Mouse (Mus musculus) liver, embryonic 11.5 days (tissue): Measurements from ENCODE around the gene Morn1. TPM values are rescaled to one million over a fixed set of nuclear protein-coding genes. Genes with fewer than 3 reads are reported as not detected.

Experiments used
- ATAC-seq: fragments of 200-750 bp; cut with Nextera tagmentation; replicated peaks from 2 replicates; pipeline ENCODE4 v1.8.0; 2017; ENCODE audit warnings: moderate number of reproducible peaks, mild to moderate bottlenecking, moderate TSS enrichment, moderate library complexity; ENCODE audit not compliant: low FRiP score
- DNase-seq: peaks from one replicate; pipeline ENCODE4 v3.0.0-alpha.2; 2017; ENCODE audit warnings: low spot score
- H3K27ac ChIP-seq: fragments of 300-500 bp; sonication (generic); 2 replicates; pipeline ENCODE4 v1.5.1; 2014; ENCODE audit warnings: mild to moderate bottlenecking, low read depth, low read length, control low read depth
- H3K27me3 ChIP-seq: fragments of 300-500 bp; sonication (generic); replicated peaks from 2 replicates; pipeline ENCODE4 v1.6.1; 2014; ENCODE audit warnings: low read length, mixed read lengths; ENCODE audit not compliant: control insufficient read depth, insufficient read depth
- H3K36me3 ChIP-seq: fragments of 300-500 bp; sonication (generic); 2 replicates; pipeline ENCODE4 v1.6.1; 2014; ENCODE audit warnings: mild to moderate bottlenecking, low read length, moderate library complexity, mixed read lengths; ENCODE audit not compliant: control insufficient read depth, insufficient read depth
- H3K4me1 ChIP-seq: fragments of 300-500 bp; sonication (generic); replicated peaks from 2 replicates; pipeline ENCODE4 v1.6.1; 2014; ENCODE audit warnings: low read length, mixed read lengths; ENCODE audit not compliant: control insufficient read depth, insufficient read depth
- H3K4me2 ChIP-seq: fragments of 300-500 bp; sonication (generic); 2 replicates; pipeline ENCODE4 v1.6.1; 2014; ENCODE audit warnings: mild to moderate bottlenecking, control low read depth, moderate library complexity
- H3K4me3 ChIP-seq: fragments of 300-500 bp; sonication (generic); 2 replicates; pipeline ENCODE4 v1.5.1; 2014; ENCODE audit warnings: low read depth, low read length, control low read depth
- H3K9ac ChIP-seq: fragments of 300-500 bp; sonication (generic); 2 replicates; pipeline ENCODE4 v1.6.1; 2014; ENCODE audit warnings: low read depth, low read length, control low read depth
- H3K9me3 ChIP-seq: fragments of 300-500 bp; sonication (generic); 2 replicates; pipeline ENCODE4 v1.6.1; 2016; ENCODE audit warnings: low read length, inconsistent platforms, mixed read lengths; ENCODE audit not compliant: control insufficient read depth
- WGBS: fragments of 180-500 bp; shearing (Covaris S2); extraction: QIAGEN DNeasy Blood & Tissue Kit; methylation state at CpG from one replicate; pipeline ENCODE4 v1.1.7; 2014; 5-methylcytosine and 5-hydroxymethylcytosine counted together
- polyA plus RNA-seq: library from polyadenylated mRNA; unstranded; fragments of >200 nt; fragmentation: Nextera tagmentation; extraction: Ambion mirVana; gene quantifications from 2 replicates; pipeline ENCODE4 v1.2.1, GENCODE M21; 2014

The Morn1 gene
- polyA plus RNA-seq, 1 experiment from 2014 or later = 3.5 TPM

GRCm38 (mm10) chr4:155158543-155158917, 72.2 kb downstream of the Morn1 start:
- WGBS = 73% methylated on average over 8 of the region's 8 CpGs
- peaks cover 24% of the 10 kb centered on the region; the same call in 1 of the 2 replicates for H3K36me3 ChIP-seq
- peaks cover 31% of the 10 kb centered on the region for H3K4me1 ChIP-seq
- no peak overlapping the region for H3K4me2 ChIP-seq
- DNase-seq = no peak
- H3K9ac ChIP-seq = no peak overlapping the region
- H3K9me3 ChIP-seq = no peaks in the 10 kb centered on the region
- no peak for ATAC-seq
- H3K4me3 ChIP-seq = no peak overlapping the region
- H3K27ac ChIP-seq = no peak overlapping the region
- no peaks in the 10 kb centered on the region for H3K27me3 ChIP-seq

- peak; percentile 18; the same call in 1 of the 2 replicates for ATAC-seq
- Histone ChIP-seq H3K9me3 (no peaks in the 10 kb centered on the region), H3K9ac (no peak overlapping the region), H3K27me3 (no peaks in the 10 kb centered on the region), H3K4me2 (peak overlapping the region; percentile 29; the same call in 1 of the 2 replicates), H3K36me3 (peaks cover 12% of the 10 kb centered on the region; the same call in 1 of the 2 replicates), H3K27ac (peak overlapping the region; percentile 82), H3K4me3 (no peak overlapping the region), H3K4me1 (peaks cover 41% of the 10 kb centered on the region)
- WGBS = 38% methylated on average over 7 of the region's 7 CpGs
- no peak for DNase-seq
Measured at GRCm38 (mm10) chr4:155162433-155163319, 76.3 kb downstream of the Morn1 start.

- WGBS = 36% methylated on average over 4 of the region's 4 CpGs
- no peak overlapping the region for H3K4me3 ChIP-seq
- H3K9ac ChIP-seq = no peak overlapping the region
- H3K4me1 ChIP-seq = peaks cover 41% of the 10 kb centered on the region
- peak overlapping the region; percentile 82 for H3K27ac ChIP-seq
- peak; percentile 27; the same call in 1 of the 2 replicates for ATAC-seq
- H3K36me3 ChIP-seq = peaks cover 9% of the 10 kb centered on the region; the same call in 1 of the 2 replicates
- H3K9me3 ChIP-seq = no peaks in the 10 kb centered on the region
- no peak for DNase-seq
- H3K4me2 ChIP-seq = peak overlapping the region; percentile 29; the same call in 1 of the 2 replicates
- H3K27me3 ChIP-seq = no peaks in the 10 kb centered on the region
Measured at GRCm38 (mm10) chr4:155163320-155163651, 76.9 kb downstream of the Morn1 start.

- no peak overlapping the region for H3K4me3 ChIP-seq
- WGBS = 73% methylated on average over 8 of the region's 8 CpGs
- ATAC-seq (no peak; the same call in 1 of the 2 replicates), DNase-seq (no peak)
- peak overlapping the region; percentile 49 for H3K27ac ChIP-seq
- no peak overlapping the region for H3K4me2 ChIP-seq
- H3K27me3 ChIP-seq = no peaks in the 10 kb centered on the region
- no peak overlapping the region for H3K9ac ChIP-seq
- H3K4me1 ChIP-seq = peaks cover 41% of the 10 kb centered on the region
- H3K9me3 ChIP-seq = no peaks in the 10 kb centered on the region
- H3K36me3 ChIP-seq = peaks cover 9% of the 10 kb centered on the region; the same call in 1 of the 2 replicates
Measured at GRCm38 (mm10) chr4:155163685-155164084, 77.3 kb downstream of the Morn1 start.

- Histone ChIP-seq H3K9me3 (no peaks in the 10 kb centered on the region), H3K36me3 (peaks cover 2% of the 10 kb centered on the region; the same call in 1 of the 2 replicates), H3K27me3 (no peaks in the 10 kb centered on the region), H3K4me1 (peaks cover 44% of the 10 kb centered on the region), H3K9ac (no peak overlapping the region), H3K27ac (no peak overlapping the region; the same call in 1 of the 2 replicates), H3K4me2 (no peak overlapping the region), H3K4me3 (no peak overlapping the region)
- ATAC-seq (no peak; the same call in 1 of the 2 replicates), DNase-seq (no peak)
- WGBS = 83% methylated on average over 6 of the region's 6 CpGs
Measured at GRCm38 (mm10) chr4:155164550-155164949, 78.2 kb downstream of the Morn1 start.

GRCm38 (mm10) chr4:155165861-155166260, 79.5 kb downstream of the Morn1 start:
- H3K27me3 ChIP-seq = no peaks in the 10 kb centered on the region
- no peak overlapping the region for H3K4me3 ChIP-seq
- no peaks in the 10 kb centered on the region for H3K36me3 ChIP-seq
- no peak for DNase-seq
- H3K4me2 ChIP-seq = no peak overlapping the region
- ATAC-seq = no peak
- H3K9ac ChIP-seq = no peak overlapping the region
- H3K9me3 ChIP-seq = no peaks in the 10 kb centered on the region
- H3K27ac ChIP-seq = no peak overlapping the region
- H3K4me1 ChIP-seq = peaks cover 44% of the 10 kb centered on the region

- 89% methylated on average over 8 of the region's 8 CpGs for whole genome bisulfite sequencing
- Histone ChIP-seq H3K9ac (no peak overlapping the region), H3K4me2 (no peak overlapping the region), H3K27ac (no peak overlapping the region), H3K4me3 (no peak overlapping the region), H3K4me1 (peaks cover 32% of the 10 kb centered on the region), H3K9me3 (no peaks in the 10 kb centered on the region), H3K36me3 (no peaks in the 10 kb centered on the region), H3K27me3 (no peaks in the 10 kb centered on the region)
- DNase-seq = no peak
- no peak for ATAC-seq
Measured at GRCm38 (mm10) chr4:155168835-155169252, 82.5 kb downstream of the Morn1 start.

- no peaks in the 10 kb centered on the region for H3K9me3 ChIP-seq
- H3K4me2 ChIP-seq = no peak overlapping the region
- no peaks in the 10 kb centered on the region for H3K36me3 ChIP-seq
- H3K27me3 ChIP-seq = no peaks in the 10 kb centered on the region
- ATAC-seq (no peak), DNase-seq (no peak)
- no peak overlapping the region for H3K27ac ChIP-seq
- 77% methylated on average over 8 of the region's 8 CpGs for WGBS
- no peak overlapping the region for H3K9ac ChIP-seq
- no peak overlapping the region for H3K4me3 ChIP-seq
- peaks cover 31% of the 10 kb centered on the region for H3K4me1 ChIP-seq
Measured at GRCm38 (mm10) chr4:155170614-155171212, 84.3 kb downstream of the Morn1 start.
